ENCODE assay signal across 29 mouse cellular contexts in the genomic region with DNA sequence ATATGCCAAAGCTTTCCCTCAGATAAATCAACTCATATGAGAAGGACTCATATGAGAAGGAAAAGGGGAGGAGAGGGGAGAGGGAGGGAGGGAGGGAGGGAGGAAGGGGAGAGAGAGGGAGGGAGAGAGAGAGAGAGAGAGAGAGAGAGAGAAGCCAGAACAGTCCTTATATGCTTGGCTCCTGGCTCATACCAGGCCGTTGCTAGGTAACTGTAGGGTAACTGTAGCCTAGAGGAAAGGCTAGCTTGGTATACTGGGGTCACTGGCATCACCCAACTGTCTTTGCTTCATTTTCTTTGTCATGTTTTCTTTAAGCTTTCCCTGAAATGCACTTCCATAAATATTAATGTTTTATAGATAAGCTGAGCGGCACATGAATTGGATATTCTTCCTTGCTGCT.
DNase-seq lines count a peak whose midpoint lies in the region; ATAC-seq and TF ChIP-seq lines count a peak whose summit lies in the region.
"Had no signal": no experiment of that assay in that cellular context is flagged by ENCODE, and none has a peak within 500 bp of the region (broad histone marks: within the 10 kb centered on the region; RNA-seq: fewer than 3 reads in every experiment).

No protein-coding gene starts in this region.

- H3K4me1 ChIP-seq in heart, embryonic 11.5 days (ENCODE audit: control insufficient read depth, insufficient read depth, low read length), result no peaks in the 10 kb centered on the region
- no peaks in the 10 kb centered on the region for H3K4me1 ChIP-seq in midbrain, embryonic 14.5 days (ENCODE audit: control insufficient read depth, insufficient read depth, low read length)
- H3K4me1 ChIP-seq in midbrain, postnatal 0 days (ENCODE audit: insufficient read depth, low read length), result no peaks in the 10 kb centered on the region; the same call in 1 of the 2 replicates
- no peaks in the 10 kb centered on the region for H3K4me1 ChIP-seq in forebrain, embryonic 14.5 days (ENCODE audit: control insufficient read depth, insufficient read depth, low read length)
- H3K4me1 ChIP-seq: embryonic facial prominence, embryonic 10.5 days; embryonic facial prominence, embryonic 13.5 days; forebrain, embryonic 12.5 days had no signal

- H3K4me2 ChIP-seq in heart, embryonic 11.5 days, result no peak overlapping the region
- no peak overlapping the region for H3K4me2 ChIP-seq in midbrain, embryonic 14.5 days (ENCODE audit: low read length)
- no peak overlapping the region for H3K4me2 ChIP-seq in midbrain, postnatal 0 days (ENCODE audit: low read depth, low read length, poor library complexity, severe bottlenecking)
- H3K4me2 ChIP-seq in forebrain, embryonic 14.5 days (ENCODE audit: low read length), result no peak overlapping the region
- H3K4me2 ChIP-seq: embryonic facial prominence, embryonic 13.5 days; forebrain, embryonic 12.5 days; heart, embryonic 13.5 days; hindbrain, embryonic 15.5 days had no signal

- no peaks in the 10 kb centered on the region for H3K9me3 ChIP-seq in heart, embryonic 11.5 days (replicated peaks; ENCODE audit: control insufficient read depth, low read length)
- H3K9me3 ChIP-seq in midbrain, embryonic 14.5 days (ENCODE audit: control insufficient read depth, low read length), result no peaks in the 10 kb centered on the region
- no peaks in the 10 kb centered on the region for H3K9me3 ChIP-seq in midbrain, postnatal 0 days (ENCODE audit: low read length)
- no peaks in the 10 kb centered on the region for H3K9me3 ChIP-seq in forebrain, embryonic 14.5 days (replicated peaks; ENCODE audit: control insufficient read depth, low read length)
- H3K9me3 ChIP-seq: embryonic facial prominence, embryonic 10.5 days; embryonic facial prominence, embryonic 13.5 days; forebrain, embryonic 12.5 days; G1E; heart, embryonic 13.5 days; hindbrain, embryonic 15.5 days had no signal

- H3K9ac ChIP-seq in heart, embryonic 11.5 days (ENCODE audit: low read depth, low read length), result no peak overlapping the region
- H3K9ac ChIP-seq in midbrain, embryonic 14.5 days (replicated peaks; ENCODE audit: low read length), result no peak overlapping the region
- no peak overlapping the region for H3K9ac ChIP-seq in midbrain, postnatal 0 days (replicated peaks; ENCODE audit: low read length, poor library complexity, severe bottlenecking)
- no peak overlapping the region for H3K9ac ChIP-seq in forebrain, embryonic 14.5 days (ENCODE audit: low read length)
- H3K9ac ChIP-seq: embryonic facial prominence, embryonic 13.5 days; forebrain, embryonic 12.5 days; heart, embryonic 13.5 days; hindbrain, embryonic 15.5 days had no signal

- peak; percentile 27 for DNase-seq in heart, adult 11 months
- peak; percentile 7 for DNase-seq in R1 (ENCODE audit: low read depth, low spot score)
- peak; percentile 55 for DNase-seq in midbrain, embryonic 14.5 days
- DNase-seq in midbrain, postnatal 0 days (ENCODE audit: low spot score), result peak; percentile 19
- DNase-seq in left cerebral cortex, postnatal 25 days (ENCODE audit: low spot score in 2 of 2), result no peak
- no peak for DNase-seq in forebrain, embryonic 14.5 days (ENCODE audit: low spot score)
- DNase-seq: adrenal gland, adult 2 months; adrenal gland, postnatal 14 days; cerebellum, adult 11-12 months; cerebellum, adult 8-10 months; cerebellum, postnatal 10 days; cerebellum, postnatal 36 days; embryo, embryonic 11 days; gastrocnemius, adult 2 months; gastrocnemius, postnatal 14 days; heart, adult 18-20 months; heart, postnatal 14 days; heart, postnatal 4 days had no signal

- no peak overlapping the region for H3K4me3 ChIP-seq in heart, embryonic 11.5 days (ENCODE audit: low read depth, low read length)
- H3K4me3 ChIP-seq in midbrain, embryonic 14.5 days (replicated peaks; ENCODE audit: low read depth, low read length), result no peak overlapping the region
- no peak overlapping the region for H3K4me3 ChIP-seq in midbrain, postnatal 0 days (ENCODE audit: low read depth, low read length)
- no peak overlapping the region for H3K4me3 ChIP-seq in forebrain, embryonic 14.5 days (ENCODE audit: low read depth, low read length)
- H3K4me3 ChIP-seq: embryonic facial prominence, embryonic 10.5 days; embryonic facial prominence, embryonic 13.5 days; erythroblast, embryonic 14.5 days; forebrain, embryonic 12.5 days; gastrocnemius, adult 2 months; heart, embryonic 13.5 days; hindbrain, embryonic 15.5 days had no signal

- no peaks in the 10 kb centered on the region for H3K36me3 ChIP-seq in heart, embryonic 11.5 days (ENCODE audit: control insufficient read depth, insufficient read depth, low read length)
- H3K36me3 ChIP-seq in midbrain, embryonic 14.5 days (ENCODE audit: control insufficient read depth, insufficient read depth, low read length), result no peaks in the 10 kb centered on the region
- H3K36me3 ChIP-seq in midbrain, postnatal 0 days (ENCODE audit: insufficient read depth, low read length), result no peaks in the 10 kb centered on the region
- no peaks in the 10 kb centered on the region for H3K36me3 ChIP-seq in forebrain, embryonic 14.5 days (ENCODE audit: control insufficient read depth, insufficient read depth, low read length)
- H3K36me3 ChIP-seq: embryonic facial prominence, embryonic 10.5 days; embryonic facial prominence, embryonic 13.5 days; forebrain, embryonic 12.5 days; G1E; heart, embryonic 13.5 days; hindbrain, embryonic 15.5 days had no signal

- intact Hi-C loops in left cerebral cortex, postnatal 25 days (cut with DNase I), result no loop called here

- H3K27ac ChIP-seq in heart, embryonic 11.5 days (ENCODE audit: low read depth, low read length), result no peak overlapping the region
- H3K27ac ChIP-seq in midbrain, embryonic 14.5 days (replicated peaks; ENCODE audit: low read depth, low read length), result 0 out of 2 replicates have a peak overlapping the region, but pooled peaks have one; percentile 2
- peak overlapping the region; percentile 47; the same call in 1 of the 2 replicates for H3K27ac ChIP-seq in midbrain, postnatal 0 days (ENCODE audit: low read depth, low read length)
- H3K27ac ChIP-seq in forebrain, embryonic 14.5 days (ENCODE audit: low read depth, low read length), result no peak overlapping the region
- H3K27ac ChIP-seq: embryonic facial prominence, embryonic 10.5 days; embryonic facial prominence, embryonic 13.5 days; forebrain, embryonic 12.5 days; gastrocnemius, adult 2 months; heart, embryonic 13.5 days; hindbrain, embryonic 15.5 days had no signal

- ATAC-seq in heart, embryonic 11.5 days (replicated peaks; ENCODE audit: insufficient number of reproducible peaks, low FRiP score, low TSS enrichment), result no peak
- ATAC-seq in midbrain, embryonic 14.5 days (ENCODE audit: low FRiP score, low TSS enrichment), result no peak
- ATAC-seq in midbrain, postnatal 0 days (ENCODE audit: low FRiP score), result no peak
- no peak for ATAC-seq in forebrain, embryonic 14.5 days
- ATAC-seq: forebrain, embryonic 16.5 days; Patski had no signal

- WGBS in heart, embryonic 11.5 days (ENCODE audit: insufficient replicate concordance), result 86% methylated on average over 2 of the region's 2 CpGs
- 51% methylated on average over 2 of the region's 2 CpGs for WGBS in midbrain, embryonic 14.5 days
- WGBS in midbrain, postnatal 0 days, result 38% methylated on average over 2 of the region's 2 CpGs
- 85% methylated on average over 2 of the region's 2 CpGs for WGBS in forebrain, embryonic 14.5 days

- H3K27me3 ChIP-seq in heart, embryonic 11.5 days (ENCODE audit: control insufficient read depth, insufficient read depth, low read length), result no peaks in the 10 kb centered on the region
- no peaks in the 10 kb centered on the region for H3K27me3 ChIP-seq in midbrain, embryonic 14.5 days (ENCODE audit: control insufficient read depth, insufficient read depth, low read length)
- no peaks in the 10 kb centered on the region for H3K27me3 ChIP-seq in midbrain, postnatal 0 days (ENCODE audit: insufficient read depth, low read length)
- H3K27me3 ChIP-seq in forebrain, embryonic 14.5 days (replicated peaks; ENCODE audit: control insufficient read depth, insufficient read depth, low read length), result no peaks in the 10 kb centered on the region
- H3K27me3 ChIP-seq: CH12.LX; embryonic facial prominence, embryonic 13.5 days; forebrain, embryonic 12.5 days; hindbrain, embryonic 15.5 days had no signal

- TF ChIP-seq CTCF in midbrain, postnatal 0 days (IDR thresholded peaks at IDR 0.05), result no peak

Comparison
In these comparisons a context has a peak if more than half of its experiments do, and no peak if none do; other contexts are left out.
1. DNase-seq: peak in heart, adult 11 months (single experiment), R1 (single experiment), midbrain, embryonic 14.5 days (single experiment) and midbrain, postnatal 0 days (single experiment); none in left cerebral cortex, postnatal 25 days (0 of 2) and forebrain, embryonic 14.5 days (single experiment).
2. H3K27ac ChIP-seq: peak in midbrain, embryonic 14.5 days (single experiment) and midbrain, postnatal 0 days (single experiment); none in heart, embryonic 11.5 days (single experiment) and forebrain, embryonic 14.5 days (single experiment).